ENCODE assay signal across 7 mouse cellular contexts in genomic region chr11:69880506-69880852, GRCm38 (mm10). TPM values are rescaled to one million over a fixed set of nuclear protein-coding genes. Genes with fewer than 3 reads are reported as not detected.
DNase-seq lines count a peak whose midpoint lies in the region; ATAC-seq lines count a peak whose summit lies in the region.

No protein-coding gene starts in this region.

- H3K4me1 ChIP-seq in forebrain, embryonic 16.5 days (replicated peaks; ENCODE audit: control insufficient read depth, insufficient read depth, low read length): peaks cover 16% of the 10 kb centered on the region
- peaks cover 67% of the 10 kb centered on the region for H3K4me1 ChIP-seq in kidney, embryonic 15.5 days
- peaks cover 69% of the 10 kb centered on the region for H3K4me1 ChIP-seq in lung, embryonic 15.5 days

- H3K9ac ChIP-seq in forebrain, embryonic 16.5 days (replicated peaks; ENCODE audit: low read depth, low read length): peak overlapping the region; percentile 59
- peak overlapping the region; percentile 69 for H3K9ac ChIP-seq in kidney, embryonic 15.5 days
- H3K9ac ChIP-seq in lung, embryonic 15.5 days: peak overlapping the region; percentile 51

- peaks cover 5% of the 10 kb centered on the region; the same call in 1 of the 2 replicates for H3K27me3 ChIP-seq in forebrain, embryonic 16.5 days (replicated peaks; ENCODE audit: control insufficient read depth, insufficient read depth, low read length)
- no peaks in the 10 kb centered on the region for H3K27me3 ChIP-seq in kidney, embryonic 15.5 days
- no peaks in the 10 kb centered on the region for H3K27me3 ChIP-seq in lung, embryonic 15.5 days

- peak; percentile 45 for ATAC-seq in forebrain, embryonic 16.5 days
- no peak; the same call in 1 of the 2 replicates for ATAC-seq in kidney, embryonic 15.5 days (replicated peaks; ENCODE audit: low FRiP score)
- ATAC-seq in lung, embryonic 15.5 days (ENCODE audit: borderline replicate concordance, extremely low read depth, low FRiP score, low TSS enrichment): peak; percentile 20

- peak; percentile 83 for DNase-seq in 416B (ENCODE audit: low read depth)
- peak; percentile 79 for DNase-seq in CD4-positive helper T cell, adult 2 months (ENCODE audit: low read depth, low spot score)
- DNase-seq in cerebellum, adult 18-20 months: peak; percentile 64 to 67
- peak; percentile 77 for DNase-seq in retina, embryonic 14.5 days (ENCODE audit: low spot score)

- no peaks in the 10 kb centered on the region for H3K9me3 ChIP-seq in forebrain, embryonic 16.5 days (ENCODE audit: control insufficient read depth, low read length)
- H3K9me3 ChIP-seq in kidney, embryonic 15.5 days (replicated peaks): no peaks in the 10 kb centered on the region
- no peaks in the 10 kb centered on the region for H3K9me3 ChIP-seq in lung, embryonic 15.5 days

- no peak overlapping the region for H3K27ac ChIP-seq in forebrain, embryonic 16.5 days (ENCODE audit: low read length)
- H3K27ac ChIP-seq in kidney, embryonic 15.5 days: peak overlapping the region; percentile 97
- peak overlapping the region; percentile 94 for H3K27ac ChIP-seq in lung, embryonic 15.5 days

- H3K4me3 ChIP-seq in forebrain, embryonic 16.5 days (replicated peaks; ENCODE audit: low read length): peak overlapping the region; percentile 44
- H3K4me3 ChIP-seq in kidney, embryonic 15.5 days (replicated peaks): peak overlapping the region; percentile 63
- peak overlapping the region; percentile 51 for H3K4me3 ChIP-seq in lung, embryonic 15.5 days

- no peaks in the 10 kb centered on the region for H3K36me3 ChIP-seq in forebrain, embryonic 16.5 days (ENCODE audit: control insufficient read depth, insufficient read depth)
- no peaks in the 10 kb centered on the region for H3K36me3 ChIP-seq in kidney, embryonic 15.5 days
- no peaks in the 10 kb centered on the region for H3K36me3 ChIP-seq in lung, embryonic 15.5 days

- H3K4me2 ChIP-seq in forebrain, embryonic 16.5 days (ENCODE audit: low read length): peak overlapping the region; percentile 72
- H3K4me2 ChIP-seq in kidney, embryonic 15.5 days: peak overlapping the region; percentile 80
- H3K4me2 ChIP-seq in lung, embryonic 15.5 days: peak overlapping the region; percentile 78

- 2% methylated on average over 18 of the region's 18 CpGs for WGBS in forebrain, embryonic 16.5 days
- under 1% methylated on average over 18 of the region's 18 CpGs for WGBS in kidney, embryonic 15.5 days
- 0% methylated on average over 18 of the region's 18 CpGs for WGBS in lung, embryonic 15.5 days

RNA-seq across cellular contexts. Expression of gene Kctd11, which starts 0.7 kb away (rescaled TPM):
- polyA plus RNA-seq in forebrain, embryonic 16.5 days (2015; fragmentation: Nextera tagmentation; extraction: Ambion mirVana): 1.3 and 1.9 TPM in 2 replicates
- polyA plus RNA-seq in kidney, embryonic 15.5 days (2015; fragmentation: Nextera tagmentation; extraction: Ambion mirVana): 9.4 and 10.1 TPM in 2 replicates
- 8.1 and 8.6 TPM in 2 replicates for polyA plus RNA-seq in lung, embryonic 15.5 days (2015; fragmentation: Nextera tagmentation; extraction: Ambion mirVana)

RNA-seq across cellular contexts. Expression of gene Tmem95, which starts 2.7 kb away (rescaled TPM):
- not detected in 2 replicates for polyA plus RNA-seq in forebrain, embryonic 16.5 days (2015; fragmentation: Nextera tagmentation; extraction: Ambion mirVana)
- polyA plus RNA-seq in kidney, embryonic 15.5 days (2015; fragmentation: Nextera tagmentation; extraction: Ambion mirVana): 0.32 TPM in 1 of 2 replicates, not detected in the other
- not detected in 2 replicates for polyA plus RNA-seq in lung, embryonic 15.5 days (2015; fragmentation: Nextera tagmentation; extraction: Ambion mirVana)

RNA-seq across cellular contexts. Expression of gene Acap1, which starts 14.9 kb away (rescaled TPM):
- 0.48 and 0.49 TPM in 2 replicates for polyA plus RNA-seq in forebrain, embryonic 16.5 days (2015; fragmentation: Nextera tagmentation; extraction: Ambion mirVana)
- 0.58 and 0.62 TPM in 2 replicates for polyA plus RNA-seq in kidney, embryonic 15.5 days (2015; fragmentation: Nextera tagmentation; extraction: Ambion mirVana)
- 1.4 and 5.0 TPM in 2 replicates for polyA plus RNA-seq in lung, embryonic 15.5 days (2015; fragmentation: Nextera tagmentation; extraction: Ambion mirVana)

RNA-seq across cellular contexts. Expression of gene 2810408A11Rik, which starts 20.3 kb away (rescaled TPM):
- polyA plus RNA-seq in forebrain, embryonic 16.5 days (2015; fragmentation: Nextera tagmentation; extraction: Ambion mirVana): 16.4 and 18.5 TPM in 2 replicates
- polyA plus RNA-seq in kidney, embryonic 15.5 days (2015; fragmentation: Nextera tagmentation; extraction: Ambion mirVana): 12.6 and 13.0 TPM in 2 replicates
- 11.9 and 13.0 TPM in 2 replicates for polyA plus RNA-seq in lung, embryonic 15.5 days (2015; fragmentation: Nextera tagmentation; extraction: Ambion mirVana)

RNA-seq across cellular contexts. Expression of gene Neurl4, which starts 20.4 kb away (rescaled TPM):
- 19.0 and 21.5 TPM in 2 replicates for polyA plus RNA-seq in forebrain, embryonic 16.5 days (2015; fragmentation: Nextera tagmentation; extraction: Ambion mirVana)
- polyA plus RNA-seq in kidney, embryonic 15.5 days (2015; fragmentation: Nextera tagmentation; extraction: Ambion mirVana): 9.3 and 10.8 TPM in 2 replicates
- polyA plus RNA-seq in lung, embryonic 15.5 days (2015; fragmentation: Nextera tagmentation; extraction: Ambion mirVana): 7.1 and 8.0 TPM in 2 replicates
